Mouse (Mus musculus) erythroblast, adult 5-6 weeks (primary cell): ENCODE results near the gene Cpn1. TPM values are rescaled to one million over a fixed set of nuclear protein-coding genes. Genes with fewer than 3 reads are reported as not detected.

Experiments used
- ATAC-seq: replicated peaks from 2 replicates; pipeline ENCODE4 v1.8.0; 2016; ENCODE audit warnings: moderate number of reproducible peaks, mild to moderate bottlenecking, moderate TSS enrichment, inconsistent platforms; ENCODE audit not compliant: poor library complexity, low FRiP score, severe bottlenecking
- total RNA-seq, 2 experiments: library from RNA; stranded (forward) in 1 of 2; stranded (reverse) in 1 of 2; fragments of 150-400 nt in 1 of 2; fragments of 200-764, 138-1000 nt in 1 of 2; gene quantifications; 2 replicates each; pipeline versions ENCODE4 v1.2.3 to v1.2.4; 2015 to 2017; ENCODE audit warnings: low replicate concordance in 2 of 2

The Cpn1 gene
- not detected in 2 replicates for total RNA-seq (2015; ENCODE audit: low replicate concordance)
- not detected in 2 replicates for total RNA-seq (2017; ENCODE audit: low replicate concordance)

- no peak for ATAC-seq
Observed at GRCm38 (mm10) chr19:43986069-43986794, at the start of gene Cpn1. Gene Cpn1 (minus strand): TSS chr19:43986556.

- no peak for ATAC-seq
Observed at GRCm38 (mm10) chr19:44033396-44033795, 47.0 kb upstream of the Cpn1 start.

DNA sequence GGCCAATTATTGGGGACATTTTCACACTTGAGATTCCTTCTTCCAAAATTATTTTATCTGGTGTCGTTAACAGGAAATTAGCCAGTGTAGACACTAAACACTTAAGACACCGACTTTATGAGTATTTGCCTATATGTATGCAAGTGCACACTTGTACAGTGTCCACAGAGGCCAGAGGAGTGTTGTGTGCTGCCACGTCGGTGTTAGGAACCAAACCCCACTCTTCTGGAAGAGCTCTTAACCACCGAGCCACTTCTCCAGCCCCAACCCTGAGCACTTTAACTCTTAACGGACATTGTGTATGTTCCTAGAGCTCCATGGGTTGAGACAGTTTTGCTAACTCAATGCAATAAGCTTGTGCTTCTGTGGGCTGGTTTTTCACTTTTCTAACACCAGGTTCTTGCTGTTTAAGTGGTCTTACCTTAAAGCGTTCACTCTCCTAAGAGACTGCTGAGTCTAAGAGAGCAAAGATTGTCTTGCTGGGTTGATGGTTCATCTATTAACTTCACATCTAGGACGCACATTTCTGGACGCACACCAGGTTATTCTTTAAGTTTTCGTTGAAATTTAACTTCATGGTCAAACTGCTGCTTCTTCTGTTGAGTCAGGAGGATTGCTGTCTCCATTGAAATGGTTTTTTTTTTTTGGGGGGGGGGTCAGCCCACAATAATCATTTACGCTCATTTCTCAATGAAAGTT is 45.8 kb upstream of the Cpn1 start:
- ATAC-seq = no peak

DNA sequence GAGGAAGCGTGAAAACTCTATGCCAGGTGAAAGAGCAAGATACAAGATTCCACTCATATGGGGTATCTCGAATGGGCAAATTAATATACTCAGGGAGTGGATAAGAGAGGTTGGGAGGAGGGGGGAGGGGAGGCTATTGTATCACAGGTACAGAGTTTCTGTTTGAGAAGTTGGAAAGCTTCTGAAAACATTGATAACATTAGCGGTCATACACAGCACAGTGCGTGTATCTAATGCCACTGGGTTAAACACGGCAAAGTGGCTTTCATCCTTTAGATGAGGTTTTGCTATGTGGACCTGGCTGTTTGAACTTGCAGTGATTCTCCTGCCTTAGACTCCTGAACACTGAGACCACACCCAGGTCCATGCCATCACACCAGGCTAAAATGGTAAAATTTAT is 43.7 kb upstream of the Cpn1 start:
- ATAC-seq = no peak

DNA sequence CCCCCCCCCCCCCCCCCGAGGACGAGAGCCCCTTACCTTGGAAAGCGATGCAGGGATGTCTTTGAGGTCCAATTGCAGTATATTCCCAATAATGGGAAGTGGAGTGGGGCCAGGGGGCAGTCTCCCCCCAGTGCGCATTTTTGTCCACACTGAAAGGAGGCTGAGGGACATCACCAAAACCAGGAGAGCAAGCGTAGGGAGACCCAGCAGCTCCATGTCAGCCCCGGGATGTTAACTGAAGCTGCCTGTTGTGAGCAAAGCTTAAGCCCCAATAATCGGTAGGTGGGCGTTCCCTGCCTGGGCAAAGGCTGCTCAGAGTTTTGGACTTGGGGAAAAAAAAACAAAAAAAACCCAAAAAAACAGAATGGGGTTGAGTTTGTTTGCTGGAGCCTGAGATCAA is 42.6 kb upstream of the Cpn1 start, which contains the start of gene Cyp2c23:
Gene Cyp2c23, minus strand, starts transcription at position 237 of the 400 bp plus-strand sequence.
- ATAC-seq = no peak

- no peak for ATAC-seq
Observed at GRCm38 (mm10) chr19:44026956-44027530, 40.7 kb upstream of the Cpn1 start.

- ATAC-seq = no peak
Observed at GRCm38 (mm10) chr19:44024921-44025585, 38.7 kb upstream of the Cpn1 start.

- ATAC-seq = no peak
Observed at GRCm38 (mm10) chr19:44023066-44023465, 36.7 kb upstream of the Cpn1 start.

DNA sequence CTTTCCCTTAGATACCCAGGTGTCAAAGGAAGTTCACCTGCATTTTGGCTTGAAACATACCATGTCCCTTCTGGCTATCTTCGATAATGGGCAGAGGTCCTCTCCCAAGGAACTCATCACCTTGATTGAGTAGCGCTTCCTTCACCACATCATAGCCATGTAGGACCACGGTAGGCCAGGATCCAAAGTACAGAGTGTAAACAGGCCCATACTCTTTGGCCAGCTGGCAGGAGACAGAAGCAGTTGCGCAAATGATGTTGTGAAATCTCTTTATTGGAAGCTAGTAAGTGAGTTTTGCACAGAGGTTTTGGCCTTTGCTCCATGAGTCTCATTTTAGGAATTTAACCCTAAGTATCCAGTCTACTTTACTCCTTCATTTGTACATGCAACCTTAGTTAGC is 35.1 kb upstream of the Cpn1 start:
- ATAC-seq = no peak

DNA sequence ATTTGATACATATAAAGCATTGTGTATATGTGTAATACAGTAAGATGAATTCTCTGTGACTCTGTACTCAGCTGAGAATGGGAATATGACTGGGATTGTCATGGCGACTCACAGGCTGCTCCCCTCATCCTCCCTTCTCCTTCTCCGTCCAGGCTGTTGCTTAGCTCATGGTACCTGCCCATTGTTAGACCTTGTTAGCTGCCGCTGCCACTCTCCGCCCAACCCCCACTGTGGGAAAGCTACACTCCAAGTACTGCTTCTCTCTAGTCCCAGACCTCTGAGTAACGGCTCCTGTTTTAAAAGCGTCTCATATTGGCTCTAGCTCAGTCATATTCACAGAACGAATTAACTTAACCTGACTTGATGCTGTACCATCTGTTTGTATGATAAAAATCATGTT is 33.4 kb upstream of the Cpn1 start:
- no peak for ATAC-seq

DNA sequence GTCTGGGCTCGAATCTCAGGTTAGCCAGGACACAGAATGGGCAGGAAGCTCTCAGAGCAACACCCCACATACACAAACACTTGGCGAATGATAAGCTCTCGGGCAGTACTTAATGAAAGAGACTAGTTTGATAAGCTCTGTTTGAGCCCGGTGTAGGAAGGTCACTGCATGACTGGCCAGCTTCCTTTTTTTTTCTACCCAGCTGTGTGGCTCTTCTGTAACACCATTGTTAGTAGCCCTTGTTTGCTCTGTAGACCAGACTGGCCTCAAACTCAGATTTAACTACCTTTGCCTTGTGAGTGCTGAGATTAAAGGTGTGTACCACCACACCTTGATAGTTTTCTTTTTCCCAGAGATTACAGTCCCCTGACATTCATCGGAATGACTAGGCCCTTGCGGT is 27.5 kb upstream of the Cpn1 start:
- ATAC-seq = no peak

DNA sequence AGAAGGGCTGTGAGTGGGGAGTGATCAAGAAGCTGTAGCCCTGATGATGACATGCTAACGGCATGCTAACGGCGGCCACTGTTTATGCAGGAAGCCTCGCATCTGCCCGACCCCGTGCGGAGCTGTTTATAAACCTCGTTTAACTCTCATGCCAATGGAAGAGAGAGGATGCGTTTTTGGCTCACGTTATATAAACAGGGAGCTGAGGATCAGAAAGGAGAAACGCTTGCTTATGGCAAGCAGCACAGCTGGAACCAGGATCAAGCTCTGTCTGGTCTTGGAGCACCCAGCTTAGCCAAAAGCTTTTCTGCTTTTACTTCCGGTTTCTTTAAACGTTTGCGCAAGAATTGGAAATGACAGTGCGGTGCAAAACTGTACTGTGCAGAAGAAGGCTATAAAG is 22.4 kb upstream of the Cpn1 start:
- no peak for ATAC-seq

DNA sequence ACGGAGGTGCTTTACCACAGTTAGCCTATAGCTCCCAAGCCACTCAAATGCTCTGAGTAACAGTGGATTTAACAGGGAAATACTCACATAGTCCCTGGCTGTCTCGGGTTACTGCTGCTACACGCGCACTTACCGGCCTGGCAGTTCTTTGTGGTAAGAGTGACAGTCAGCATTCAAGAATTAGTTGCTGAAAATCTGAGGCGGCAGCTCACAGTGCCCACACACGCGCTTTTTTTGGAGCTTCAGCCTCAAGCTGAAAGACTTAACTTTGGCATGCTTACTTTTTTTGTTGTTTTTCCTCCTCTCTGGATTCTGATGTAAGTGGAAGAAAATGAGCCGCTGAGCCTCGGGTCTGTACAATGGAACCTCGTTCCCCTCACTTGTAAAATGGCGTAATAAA is 20.8 kb upstream of the Cpn1 start:
- no peak for ATAC-seq

DNA sequence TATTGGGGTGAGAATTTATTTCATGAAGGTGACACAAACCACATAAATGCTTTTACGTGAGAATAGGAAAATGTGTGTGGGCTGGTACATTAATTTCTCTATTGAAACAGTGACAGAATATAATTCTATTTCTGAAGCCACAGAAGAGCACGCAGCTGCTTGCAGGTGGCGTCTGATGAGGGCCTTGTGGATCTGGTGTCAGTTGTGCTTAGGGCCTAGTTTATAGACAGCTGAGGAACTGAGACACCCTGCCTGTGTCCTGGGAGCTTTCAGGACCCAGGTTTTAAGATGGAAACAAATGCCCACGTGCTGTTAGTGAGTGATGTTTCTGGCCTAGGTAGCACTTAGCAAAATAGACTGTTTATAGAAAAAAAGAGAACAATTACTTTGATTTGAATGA is 18.7 kb upstream of the Cpn1 start:
- ATAC-seq = no peak

DNA sequence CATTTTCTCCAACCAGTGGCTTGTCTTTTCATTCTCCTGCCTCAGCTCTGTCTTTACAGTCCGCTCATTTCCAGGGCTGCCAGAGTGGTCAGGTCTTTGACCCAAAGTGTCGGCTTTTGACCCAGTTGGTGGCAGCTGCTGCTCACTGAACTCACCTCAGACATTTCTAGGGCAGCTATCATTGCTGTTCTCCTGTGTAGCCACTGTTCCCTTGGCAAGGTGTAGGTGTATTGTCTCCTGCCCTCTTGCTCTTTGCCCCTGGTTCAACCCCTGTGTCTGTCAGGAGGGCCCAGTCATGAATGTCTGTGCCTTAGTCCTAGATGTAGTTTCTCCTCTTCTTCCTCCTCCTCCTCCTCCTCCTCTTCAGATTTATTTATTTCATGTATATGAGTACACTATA is 17.9 kb upstream of the Cpn1 start:
- no peak for ATAC-seq

- no peak for ATAC-seq
Observed at GRCm38 (mm10) chr19:44000720-44001119, 14.4 kb upstream of the Cpn1 start.

GRCm38 (mm10) chr19:44000061-44000460 is 13.7 kb upstream of the Cpn1 start:
- no peak for ATAC-seq

DNA sequence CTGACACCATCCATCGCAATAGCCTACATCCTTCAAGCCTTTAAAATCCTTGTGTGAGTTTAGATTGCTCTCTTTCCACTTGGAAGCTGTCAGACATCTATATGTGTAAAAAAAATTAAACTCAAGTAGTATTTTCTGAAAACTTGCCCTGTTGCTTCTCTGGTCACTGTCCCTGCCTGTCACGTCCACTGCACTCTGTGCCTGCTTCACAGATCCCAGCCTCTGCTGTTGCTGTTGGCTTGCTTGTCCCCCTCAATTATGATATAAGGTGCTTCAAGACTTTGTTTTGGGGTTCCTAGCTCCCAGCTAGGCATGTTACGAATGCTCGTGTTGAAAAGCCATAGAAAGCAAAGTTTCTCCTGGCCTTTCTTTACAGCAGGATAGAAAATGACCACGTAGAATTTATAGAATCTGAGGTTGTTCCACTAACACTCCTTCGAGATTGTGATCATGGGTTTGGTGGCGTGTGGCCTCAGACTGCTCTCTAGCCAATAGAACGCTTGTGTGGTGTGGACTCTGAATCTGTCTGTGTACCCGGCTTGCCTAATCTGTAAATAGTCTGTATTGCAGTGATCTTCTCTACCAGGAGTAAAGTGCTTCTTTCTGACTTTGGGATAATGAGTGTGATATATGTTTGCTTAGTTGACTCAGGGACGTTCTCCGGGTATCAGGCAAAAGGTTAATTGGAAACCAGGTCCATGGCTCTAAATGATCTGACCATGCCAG is 12.6 kb upstream of the Cpn1 start:
- no peak for ATAC-seq

DNA sequence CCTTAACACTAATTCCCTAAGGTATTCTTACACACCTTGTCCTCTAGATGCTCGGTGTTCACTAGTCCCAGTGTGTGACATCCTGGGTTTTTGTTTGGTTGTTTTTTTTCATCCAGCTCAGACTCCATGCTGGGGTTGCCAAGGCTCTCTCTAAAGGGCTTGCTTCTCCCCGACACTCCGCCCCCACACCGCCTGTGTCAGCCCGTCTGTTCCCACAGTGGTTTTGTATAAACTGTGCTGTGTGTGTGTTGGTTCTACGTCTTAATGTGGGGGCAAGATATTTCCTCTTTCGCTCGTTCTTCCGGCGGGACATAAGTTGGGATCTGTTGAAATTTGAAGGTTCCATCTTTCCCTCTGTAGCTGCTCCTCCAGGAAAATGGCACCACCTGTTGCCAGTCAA is 11.7 kb upstream of the Cpn1 start:
- ATAC-seq = no peak

- ATAC-seq = no peak
Observed at GRCm38 (mm10) chr19:43995427-43995826, 9.1 kb upstream of the Cpn1 start.
